Mouse (Mus musculus) ES-E14 (cell line): ENCODE results near the gene Shld1.

Experiments
- CHD2 ChIP-seq: IDR thresholded peaks from 2 replicates; pipeline ENCODE4 v1.6.1; 2014; ENCODE audit warnings: mild to moderate bottlenecking, low read depth, low read length, inconsistent platforms
- HCFC1 ChIP-seq: IDR thresholded peaks from 2 replicates; pipeline ENCODE4 v1.6.1; 2012; ENCODE audit warnings: low read length, inconsistent platforms, borderline replicate concordance; ENCODE audit not compliant: insufficient read depth
- MAFK ChIP-seq: IDR thresholded peaks from 2 replicates; pipeline ENCODE4 v1.6.1; 2014; ENCODE audit warnings: mild to moderate bottlenecking, low read depth, low read length, inconsistent platforms; ENCODE audit not compliant: insufficient read depth
- ZNF384 ChIP-seq: IDR thresholded peaks from 2 replicates; pipeline ENCODE4 v1.6.1; 2012; ENCODE audit warnings: low read depth, low read length, inconsistent platforms

GRCm38 (mm10) chr2:132716154-132716553 lies 29.4 kb downstream of the Shld1 start:
- TF ChIP-seq ZNF384 (no peak), HCFC1 (no peak), MAFK (no peak), CHD2 (no peak)
